Mouse (Mus musculus): ENCODE measurements around the gene Myh7. TPM values are rescaled to one million over a fixed set of nuclear protein-coding genes. Genes with fewer than 3 reads are reported as not detected.
A peak's percentile ranks its signal among the peaks of the same experiment; 100 is the strongest.
"Not testable (repeated sequence)": the region's sequence is repeated elsewhere in the genome, so short reads cannot be mapped to it uniquely, and the experiment has no call there.

The Myh7 gene
- total RNA-seq, 1 experiment from 2014 or later: not detected

GRCm38 (mm10) chr14:54953664-54954206 lies 40.7 kb downstream of the Myh7 start:
- ATAC-seq (replicated peaks; ENCODE audit: insufficient number of reproducible peaks, low FRiP score, low TSS enrichment, poor library complexity, severe bottlenecking): no peak

GRCm38 (mm10) chr14:54951587-54951986 lies 42.8 kb downstream of the Myh7 start:
- no peak for ATAC-seq (replicated peaks; ENCODE audit: insufficient number of reproducible peaks, low FRiP score, low TSS enrichment, poor library complexity, severe bottlenecking)

- ATAC-seq (replicated peaks; ENCODE audit: insufficient number of reproducible peaks, low FRiP score, low TSS enrichment, poor library complexity, severe bottlenecking): no peak
Observed at GRCm38 (mm10) chr14:54950493-54950892, 43.9 kb downstream of the Myh7 start.

- ATAC-seq (replicated peaks; ENCODE audit: insufficient number of reproducible peaks, low FRiP score, low TSS enrichment, poor library complexity, severe bottlenecking): no peak
Observed at GRCm38 (mm10) chr14:54948781-54949180, 45.6 kb downstream of the Myh7 start.

- not testable (repeated sequence) for ATAC-seq (replicated peaks; ENCODE audit: insufficient number of reproducible peaks, low FRiP score, low TSS enrichment, poor library complexity, severe bottlenecking)
Observed at GRCm38 (mm10) chr14:54947008-54947407, 47.4 kb downstream of the Myh7 start.

- no peak for ATAC-seq (replicated peaks; ENCODE audit: insufficient number of reproducible peaks, low FRiP score, low TSS enrichment, poor library complexity, severe bottlenecking)
Observed at GRCm38 (mm10) chr14:54945975-54946704, 48.3 kb downstream of the Myh7 start.

GRCm38 (mm10) chr14:54944939-54945338 lies 49.5 kb downstream of the Myh7 start:
- ATAC-seq (replicated peaks; ENCODE audit: insufficient number of reproducible peaks, low FRiP score, low TSS enrichment, poor library complexity, severe bottlenecking): no peak

- ATAC-seq (replicated peaks; ENCODE audit: insufficient number of reproducible peaks, low FRiP score, low TSS enrichment, poor library complexity, severe bottlenecking): no peak
Observed at GRCm38 (mm10) chr14:54943971-54944370, 50.5 kb downstream of the Myh7 start.

- ATAC-seq (replicated peaks; ENCODE audit: insufficient number of reproducible peaks, low FRiP score, low TSS enrichment, poor library complexity, severe bottlenecking): no peak
Observed at GRCm38 (mm10) chr14:54942479-54942878, 51.9 kb downstream of the Myh7 start.

GRCm38 (mm10) chr14:54941024-54941978 lies 53.1 kb downstream of the Myh7 start:
- ATAC-seq (replicated peaks; ENCODE audit: insufficient number of reproducible peaks, low FRiP score, low TSS enrichment, poor library complexity, severe bottlenecking): no peak

- ATAC-seq (replicated peaks; ENCODE audit: insufficient number of reproducible peaks, low FRiP score, low TSS enrichment, poor library complexity, severe bottlenecking): no peak
Observed at GRCm38 (mm10) chr14:54940176-54940530, 54.3 kb downstream of the Myh7 start.

- 0 out of 2 replicates have a peak, but pooled peaks have one; percentile 40 for ATAC-seq (replicated peaks; ENCODE audit: insufficient number of reproducible peaks, low FRiP score, low TSS enrichment, poor library complexity, severe bottlenecking)
Observed at GRCm38 (mm10) chr14:54939434-54940175, 54.8 kb downstream of the Myh7 start.

GRCm38 (mm10) chr14:54938431-54939219 lies 55.8 kb downstream of the Myh7 start:
- no peak for ATAC-seq (replicated peaks; ENCODE audit: insufficient number of reproducible peaks, low FRiP score, low TSS enrichment, poor library complexity, severe bottlenecking)

GRCm38 (mm10) chr14:54937361-54938182 lies 56.9 kb downstream of the Myh7 start:
- ATAC-seq (replicated peaks; ENCODE audit: insufficient number of reproducible peaks, low FRiP score, low TSS enrichment, poor library complexity, severe bottlenecking): no peak

GRCm38 (mm10) chr14:54936831-54937160 lies 57.6 kb downstream of the Myh7 start:
- no peak for ATAC-seq (replicated peaks; ENCODE audit: insufficient number of reproducible peaks, low FRiP score, low TSS enrichment, poor library complexity, severe bottlenecking)

- no peak for ATAC-seq (replicated peaks; ENCODE audit: insufficient number of reproducible peaks, low FRiP score, low TSS enrichment, poor library complexity, severe bottlenecking)
Observed at GRCm38 (mm10) chr14:54935904-54936830, 58.3 kb downstream of the Myh7 start, which contains the start of gene Cmtm5. Gene Cmtm5 (plus strand): TSS chr14:54936261.
